Mouse (Mus musculus): ENCODE results near the gene Gm28635. TPM values are rescaled to one million over a fixed set of nuclear protein-coding genes. Genes with fewer than 3 reads are reported as not detected.
A peak's percentile ranks its signal among the peaks of the same experiment; 100 is the strongest.
"Not testable (repeated sequence)": the region's sequence is repeated elsewhere in the genome, so short reads cannot be mapped to it uniquely, and the experiment has no call there.

Gm28635 gene
- polyA plus RNA-seq, 1 experiment from 2014 or later, result not detected

- H3K9ac ChIP-seq, result peak within 1 kb of the TSS; percentile 91
- H3K9me3 ChIP-seq (replicated peaks), result no peaks in the 10 kb centered on the region
- peaks cover 27% of the 10 kb centered on the region for H3K4me1 ChIP-seq (replicated peaks)
- no peak for ATAC-seq (replicated peaks; ENCODE audit: insufficient number of reproducible peaks, insufficient read depth, low FRiP score, low read depth)
- H3K4me3 ChIP-seq, result peak within 1 kb of the TSS; percentile 99
- no peaks in the 10 kb centered on the region for H3K27me3 ChIP-seq
- peaks cover 24% of the 10 kb centered on the region for H3K36me3 ChIP-seq
- 13% methylated on average over 8 of the region's 8 CpGs for WGBS
- peak within 1 kb of the TSS; percentile 78 for H3K27ac ChIP-seq
- peak within 1 kb of the TSS; percentile 85 for H3K4me2 ChIP-seq
Observed at GRCm38 (mm10) chr2:84679016-84679415, 1.2 kb upstream of the Gm28635 start, which contains the start of gene Tmx2. Gene Tmx2 (minus strand): TSS chr2:84679140.

- 6% methylated on average over 22 of the region's 22 CpGs for WGBS
- Histone ChIP-seq H3K4me3 (peak overlapping the region; percentile 99), H3K9ac (peak overlapping the region; percentile 69), H3K27me3 (no peaks in the 10 kb centered on the region), H3K4me2 (peak overlapping the region; percentile 71), H3K4me1 (replicated peaks) (peaks cover 22% of the 10 kb centered on the region), H3K36me3 (peaks cover 37% of the 10 kb centered on the region), H3K27ac (peak overlapping the region; percentile 78), H3K9me3 (replicated peaks) (no peaks in the 10 kb centered on the region)
- peak; percentile 51 for ATAC-seq (replicated peaks; ENCODE audit: insufficient number of reproducible peaks, insufficient read depth, low FRiP score, low read depth)
Observed at GRCm38 (mm10) chr2:84677270-84677967, 422 bp downstream of the Gm28635 start.

GRCm38 (mm10) chr2:84671535-84671934, 6.3 kb downstream of the Gm28635 start:
- peaks cover 22% of the 10 kb centered on the region for H3K4me1 ChIP-seq (replicated peaks)
- H3K27me3 ChIP-seq; H3K4me3 ChIP-seq; H3K9ac ChIP-seq; H3K9me3 ChIP-seq (replicated peaks); ATAC-seq (replicated peaks; ENCODE audit: insufficient number of reproducible peaks, insufficient read depth, low FRiP score, low read depth): not testable (repeated sequence)
- H3K27ac ChIP-seq, result peak overlapping the region; percentile 92
- peaks cover 47% of the 10 kb centered on the region for H3K36me3 ChIP-seq
- H3K4me2 ChIP-seq, result peak overlapping the region; percentile 79; the same call in 1 of the 2 replicates
- WGBS, result 54% methylated on average over 4 of the region's 5 CpGs

GRCm38 (mm10) chr2:84670569-84670933, 7.3 kb downstream of the Gm28635 start, which contains the start of gene Selenoh:
Gene Selenoh (minus strand): TSS chr2:84670770.
- no peaks in the 10 kb centered on the region for H3K9me3 ChIP-seq (replicated peaks)
- peak within 1 kb of the TSS; percentile 79 for H3K4me2 ChIP-seq
- H3K9ac ChIP-seq, result peak within 1 kb of the TSS; percentile 96
- peak within 1 kb of the TSS; percentile 97 for H3K4me3 ChIP-seq
- H3K27me3 ChIP-seq, result no peaks in the 10 kb centered on the region
- ATAC-seq (replicated peaks; ENCODE audit: insufficient number of reproducible peaks, insufficient read depth, low FRiP score, low read depth), result peak; percentile 92
- 0% methylated on average over 20 of the region's 20 CpGs for WGBS
- peaks cover 38% of the 10 kb centered on the region for H3K36me3 ChIP-seq
- H3K4me1 ChIP-seq (replicated peaks), result peaks cover 14% of the 10 kb centered on the region
- peak within 1 kb of the TSS; percentile 92 for H3K27ac ChIP-seq

- Histone ChIP-seq H3K4me1 (replicated peaks) (peaks cover 14% of the 10 kb centered on the region), H3K9ac (peak overlapping the region; percentile 96), H3K27ac (peak overlapping the region; percentile 92), H3K9me3 (replicated peaks) (no peaks in the 10 kb centered on the region), H3K4me2 (peak overlapping the region; percentile 79), H3K4me3 (peak overlapping the region; percentile 97), H3K36me3 (peaks cover 33% of the 10 kb centered on the region), H3K27me3 (no peaks in the 10 kb centered on the region)
- 4% methylated on average over 39 of the region's 39 CpGs for WGBS
- ATAC-seq (replicated peaks; ENCODE audit: insufficient number of reproducible peaks, insufficient read depth, low FRiP score, low read depth), result peak; percentile 63
Observed at GRCm38 (mm10) chr2:84669828-84670568, 7.8 kb downstream of the Gm28635 start.

GRCm38 (mm10) chr2:84666081-84666480, 11.8 kb downstream of the Gm28635 start:
- H3K27ac ChIP-seq, result peak overlapping the region; percentile 58
- H3K4me3 ChIP-seq, result no peak overlapping the region
- no peak overlapping the region for H3K9ac ChIP-seq
- H3K9me3 ChIP-seq (replicated peaks), result no peaks in the 10 kb centered on the region
- no peaks in the 10 kb centered on the region for H3K27me3 ChIP-seq
- ATAC-seq (replicated peaks; ENCODE audit: insufficient number of reproducible peaks, insufficient read depth, low FRiP score, low read depth), result no peak
- 53% methylated on average over 12 of the region's 12 CpGs for WGBS
- no peak overlapping the region for H3K4me2 ChIP-seq
- H3K4me1 ChIP-seq (replicated peaks), result peaks cover 13% of the 10 kb centered on the region
- peaks cover 8% of the 10 kb centered on the region; the same call in 1 of the 2 replicates for H3K36me3 ChIP-seq

- H3K9ac ChIP-seq, result no peak overlapping the region
- no peak for ATAC-seq (replicated peaks; ENCODE audit: insufficient number of reproducible peaks, insufficient read depth, low FRiP score, low read depth)
- no peak overlapping the region for H3K4me3 ChIP-seq
- H3K27ac ChIP-seq, result no peak overlapping the region
- 25% methylated on average over 2 of the region's 2 CpGs for WGBS
- H3K4me1 ChIP-seq (replicated peaks), result 0 out of 2 replicates have a peak, but pooled peaks cover 3% of the 10 kb centered on the region
- no peaks in the 10 kb centered on the region for H3K9me3 ChIP-seq (replicated peaks)
- no peak overlapping the region for H3K4me2 ChIP-seq
- H3K36me3 ChIP-seq, result no peaks in the 10 kb centered on the region
- no peaks in the 10 kb centered on the region for H3K27me3 ChIP-seq
Observed at GRCm38 (mm10) chr2:84662866-84663265, 15.0 kb downstream of the Gm28635 start.

- no peaks in the 10 kb centered on the region for H3K9me3 ChIP-seq (replicated peaks)
- WGBS, result 60% methylated on average over 3 of the region's 3 CpGs
Observed at GRCm38 (mm10) chr2:84660253-84660652, 17.6 kb downstream of the Gm28635 start.

GRCm38 (mm10) chr2:84658806-84659205, 19.0 kb downstream of the Gm28635 start, which contains the start of gene Btbd18:
Gene Btbd18 (plus strand): TSS chr2:84659079.
- Histone ChIP-seq H3K9me3 (replicated peaks) (no peaks in the 10 kb centered on the region), H3K9ac (no peak within 1 kb of the TSS), H3K4me1 (replicated peaks) (no peaks in the 10 kb centered on the region), H3K4me3 (no peak within 1 kb of the TSS), H3K4me2 (no peak within 1 kb of the TSS), H3K27ac (no peak within 1 kb of the TSS), H3K27me3 (no peaks in the 10 kb centered on the region), H3K36me3 (no peaks in the 10 kb centered on the region)
- 93% methylated on average over 32 of the region's 32 CpGs for WGBS
- ATAC-seq (replicated peaks; ENCODE audit: insufficient number of reproducible peaks, insufficient read depth, low FRiP score, low read depth), result no peak

More at GRCm38 (mm10) chr2:84660253-84660652, 17.6 kb downstream of the Gm28635 start:
- no peak for ATAC-seq (replicated peaks; ENCODE audit: insufficient number of reproducible peaks, insufficient read depth, low FRiP score, low read depth)
- no peaks in the 10 kb centered on the region for H3K4me1 ChIP-seq (replicated peaks)
- no peaks in the 10 kb centered on the region for H3K27me3 ChIP-seq
- no peaks in the 10 kb centered on the region for H3K36me3 ChIP-seq
- no peak overlapping the region for H3K4me2 ChIP-seq
- no peak overlapping the region for H3K9ac ChIP-seq
- H3K4me3 ChIP-seq, result no peak overlapping the region
- no peak overlapping the region for H3K27ac ChIP-seq

- Histone ChIP-seq H3K27me3 (no peaks in the 10 kb centered on the region), H3K4me2 (no peak overlapping the region), H3K9me3 (replicated peaks) (no peaks in the 10 kb centered on the region), H3K4me1 (replicated peaks) (no peaks in the 10 kb centered on the region), H3K27ac (no peak overlapping the region), H3K36me3 (no peaks in the 10 kb centered on the region), H3K9ac (no peak overlapping the region), H3K4me3 (no peak overlapping the region)
- WGBS, result 67% methylated on average over 1 of the region's 1 CpGs
- no peak for ATAC-seq (replicated peaks; ENCODE audit: insufficient number of reproducible peaks, insufficient read depth, low FRiP score, low read depth)
Observed at GRCm38 (mm10) chr2:84655864-84656263, 22.0 kb downstream of the Gm28635 start.

GRCm38 (mm10) chr2:84653354-84653753, 24.5 kb downstream of the Gm28635 start:
- Histone ChIP-seq H3K27ac (no peak overlapping the region), H3K36me3 (no peaks in the 10 kb centered on the region), H3K9me3 (replicated peaks) (no peaks in the 10 kb centered on the region), H3K9ac (no peak overlapping the region), H3K4me1 (replicated peaks) (no peaks in the 10 kb centered on the region), H3K4me2 (no peak overlapping the region), H3K27me3 (no peaks in the 10 kb centered on the region), H3K4me3 (no peak overlapping the region)
- no peak for ATAC-seq (replicated peaks; ENCODE audit: insufficient number of reproducible peaks, insufficient read depth, low FRiP score, low read depth)
